Mouse (Mus musculus): ENCODE measurements around the gene Fitm2. TPM values are rescaled to one million over a fixed set of nuclear protein-coding genes. Genes with fewer than 3 reads are reported as not detected.

The Fitm2 gene
- total RNA-seq (2021): 100 to 1,000 TPM; 203 to 216 TPM
- long read RNA-seq, experiment 1, transcript Fitm2-201 (2 exons, 3,967 nt): major isoform, 74 of 179 reads
- long read RNA-seq, experiment 1, partial matches to known transcripts: 9 of 179 reads
- long read RNA-seq, experiment 1, other reads (novel, unspliced or antisense): 96 of 179 reads
- long read RNA-seq, experiment 2, transcript Fitm2-201 (2 exons, 3,967 nt): major isoform, 36 of 114 reads
- long read RNA-seq, experiment 2, partial matches to known transcripts: 1 of 114 reads
- long read RNA-seq, experiment 2, other reads (novel, unspliced or antisense): 77 of 114 reads

- DNase-seq: peak; percentile 94 to 96
Observed at GRCm38 (mm10) chr2:163472466-163472851, at the start of gene Fitm2. Gene Fitm2 (minus strand): TSS chr2:163472629.

- DNase-seq: no peak
Observed at GRCm38 (mm10) chr2:163506300-163507004, 34.0 kb upstream of the Fitm2 start, which contains the start of gene Hnf4a. Gene Hnf4a (plus strand): TSS chr2:163506808.

DNA sequence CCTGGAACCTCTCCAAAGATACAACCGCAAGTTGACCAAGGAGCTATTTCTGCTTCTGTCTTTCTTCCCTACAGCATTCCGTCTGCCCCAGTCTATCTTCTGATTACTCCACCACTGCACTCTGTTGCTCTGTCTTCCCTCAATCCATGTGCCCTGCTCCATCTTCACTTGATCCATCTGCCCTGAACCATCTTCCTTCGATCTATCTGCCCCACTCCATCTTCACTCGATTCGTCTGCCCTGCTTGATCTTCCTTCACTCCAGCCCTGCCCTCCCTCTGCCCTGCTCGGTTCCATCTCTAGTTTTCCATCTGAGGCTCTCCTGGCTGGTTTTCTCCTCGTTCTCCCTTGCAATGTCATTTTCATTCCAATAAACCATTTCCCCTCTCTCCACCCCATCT, 30.8 kb upstream of the Fitm2 start:
- no peak for DNase-seq

- peak; percentile 41 to 42 for DNase-seq
Observed at GRCm38 (mm10) chr2:163502219-163502618, 29.8 kb upstream of the Fitm2 start.

DNA sequence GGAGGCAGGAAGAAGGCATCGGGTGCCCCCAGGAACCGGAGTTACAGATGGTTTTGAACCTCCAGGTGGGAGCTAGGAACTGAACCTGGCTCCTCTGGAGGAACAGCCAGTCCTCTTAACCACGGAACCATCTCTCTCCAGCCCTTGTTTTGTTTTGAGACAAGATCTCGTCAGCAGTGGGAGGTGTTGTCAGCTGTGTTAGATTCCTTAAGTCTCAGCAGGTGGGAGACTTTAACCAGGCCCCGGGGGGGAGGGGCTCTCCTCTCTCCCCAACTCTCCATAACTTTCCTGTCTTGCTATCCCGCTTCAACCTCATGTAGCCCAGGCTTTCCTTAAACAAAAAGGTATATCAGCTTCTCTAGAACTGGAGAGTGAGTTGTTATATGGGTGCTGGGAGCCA, 22.0 kb upstream of the Fitm2 start:
- no peak for DNase-seq

GRCm38 (mm10) chr2:163493976-163494375, 21.5 kb upstream of the Fitm2 start:
- no peak for DNase-seq

DNA sequence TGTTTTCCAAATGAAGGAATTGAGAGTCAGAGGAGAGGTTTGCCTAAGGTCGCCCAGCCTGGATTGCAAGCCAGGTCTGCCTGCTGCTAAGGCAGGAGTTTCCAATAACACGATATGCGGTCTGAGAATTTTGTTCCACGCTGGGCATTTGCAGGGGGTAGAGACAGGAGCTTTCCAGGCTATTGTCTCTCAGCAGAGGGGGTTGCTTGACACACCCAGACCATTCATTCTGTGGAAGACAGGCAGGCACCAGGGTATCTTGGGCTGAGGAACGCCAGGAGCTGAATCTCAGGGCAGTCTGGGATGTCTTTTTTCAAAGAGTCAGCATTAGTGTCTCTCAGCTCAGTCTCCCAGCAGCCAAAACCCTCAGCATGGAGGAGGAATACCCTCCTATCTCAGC, 20.6 kb upstream of the Fitm2 start:
- DNase-seq: no peak

DNA sequence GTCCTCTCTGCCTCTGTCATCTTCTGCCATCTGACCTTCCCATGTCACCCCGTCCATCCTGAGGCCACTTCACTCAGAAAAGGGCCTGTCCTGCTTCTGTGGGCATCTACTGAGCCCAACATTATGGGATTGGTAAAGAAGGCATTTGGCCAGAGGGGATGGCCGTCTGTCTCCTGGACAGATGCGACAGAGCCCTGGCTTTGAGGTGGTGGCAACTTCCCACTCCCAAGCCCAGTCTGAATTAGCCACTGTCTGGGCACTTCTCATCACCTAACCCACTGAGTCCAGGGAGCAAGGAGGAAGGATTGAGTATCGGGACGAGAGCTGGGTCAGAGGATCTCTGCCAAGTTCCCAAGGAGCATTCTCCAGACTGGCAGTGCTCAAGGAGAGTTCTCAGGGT, 19.6 kb upstream of the Fitm2 start, which contains the start of gene R3hdml:
Gene R3hdml, plus strand, starts transcription at position 301 of the 400 bp plus-strand sequence.
- DNase-seq: no peak

GRCm38 (mm10) chr2:163491351-163491750, 18.9 kb upstream of the Fitm2 start:
- no peak for DNase-seq

DNA sequence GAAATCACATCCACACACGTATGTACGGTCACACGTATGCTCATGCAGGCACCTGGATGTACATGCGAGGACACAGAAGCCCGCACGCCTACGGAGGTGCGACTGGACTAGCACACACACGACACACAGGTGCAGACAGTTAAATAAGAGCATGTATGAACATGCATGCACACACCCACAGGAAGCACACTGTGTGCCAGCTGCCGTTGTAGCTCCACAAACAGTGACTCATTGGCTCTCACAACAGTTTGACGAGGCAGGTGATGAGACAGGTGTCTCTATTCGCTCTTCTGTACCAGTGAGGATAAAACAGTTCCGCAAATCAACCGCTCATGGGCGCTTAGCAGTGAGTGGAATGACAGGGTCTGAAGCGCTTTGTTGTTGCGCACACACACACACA, 18.2 kb upstream of the Fitm2 start:
- DNase-seq: no peak

DNA sequence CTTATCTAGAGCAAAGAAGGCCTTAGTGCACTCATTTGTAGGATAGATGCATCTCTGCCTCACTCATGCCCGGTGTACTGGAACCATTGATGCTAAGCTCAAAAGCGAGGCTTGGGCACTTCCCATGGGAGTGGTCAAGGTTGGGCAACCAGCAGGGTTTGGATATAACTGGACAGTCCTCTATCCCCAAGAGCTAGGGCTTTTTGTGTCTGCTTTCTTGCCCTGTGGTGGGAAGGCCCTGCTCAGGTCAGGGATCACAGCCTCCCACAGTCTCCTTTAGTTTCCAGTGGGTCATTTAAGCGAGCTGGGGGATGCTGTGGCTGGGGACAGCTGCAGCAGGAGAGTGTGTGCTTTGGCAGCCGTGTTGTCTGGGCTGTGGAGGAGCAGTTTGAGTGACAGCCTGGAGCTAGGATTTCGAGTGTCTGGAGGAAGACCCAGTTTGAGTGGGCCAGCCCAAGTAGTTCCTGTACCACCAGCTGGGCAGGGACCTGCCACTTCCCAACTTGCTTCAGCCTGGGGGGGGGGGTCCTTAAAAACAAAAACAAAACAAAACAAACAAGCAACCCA, 17.4 kb upstream of the Fitm2 start:
- DNase-seq: no peak

- no peak for DNase-seq
Observed at GRCm38 (mm10) chr2:163487360-163487759, 14.9 kb upstream of the Fitm2 start.

GRCm38 (mm10) chr2:163481539-163482029, 9.2 kb upstream of the Fitm2 start:
- no peak for DNase-seq

DNA sequence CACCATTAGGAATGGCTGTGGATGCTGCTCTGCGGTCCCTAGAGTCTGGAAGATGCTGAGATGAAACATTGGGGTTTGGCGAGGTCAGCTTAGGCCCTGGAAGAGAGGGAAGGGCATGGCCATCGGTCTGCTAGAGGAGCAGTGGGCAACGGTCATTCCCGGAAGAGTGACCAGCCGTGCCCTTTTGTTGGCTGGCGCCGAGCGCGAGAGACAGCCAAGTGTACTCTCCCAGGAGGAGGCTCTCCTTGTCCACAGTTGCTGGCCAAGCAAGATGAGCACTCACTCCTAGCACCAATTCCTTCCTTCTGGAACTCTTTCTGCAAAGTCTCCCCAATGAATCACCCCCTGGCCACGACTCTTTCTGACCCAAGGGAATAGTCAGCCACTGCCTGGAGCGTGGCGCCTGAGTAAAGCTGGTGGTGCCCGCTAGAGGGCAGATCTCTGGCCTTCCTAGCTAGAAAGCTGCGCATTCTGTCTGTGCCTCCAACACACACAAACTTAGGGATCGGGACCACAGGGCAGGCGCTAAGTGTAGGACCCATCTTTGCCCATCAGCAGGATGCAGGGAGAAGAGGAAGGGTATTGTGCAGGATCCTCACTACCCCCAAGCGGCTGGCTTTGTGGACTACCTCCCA, 7.9 kb upstream of the Fitm2 start:
- DNase-seq: no peak

GRCm38 (mm10) chr2:163471710-163472465, 541 bp downstream of the Fitm2 start:
- DNase-seq: peak; percentile 61 to 69

- DNase-seq: peak; percentile 73 to 82
Observed at GRCm38 (mm10) chr2:163471136-163471535, 1.3 kb downstream of the Fitm2 start.

DNA sequence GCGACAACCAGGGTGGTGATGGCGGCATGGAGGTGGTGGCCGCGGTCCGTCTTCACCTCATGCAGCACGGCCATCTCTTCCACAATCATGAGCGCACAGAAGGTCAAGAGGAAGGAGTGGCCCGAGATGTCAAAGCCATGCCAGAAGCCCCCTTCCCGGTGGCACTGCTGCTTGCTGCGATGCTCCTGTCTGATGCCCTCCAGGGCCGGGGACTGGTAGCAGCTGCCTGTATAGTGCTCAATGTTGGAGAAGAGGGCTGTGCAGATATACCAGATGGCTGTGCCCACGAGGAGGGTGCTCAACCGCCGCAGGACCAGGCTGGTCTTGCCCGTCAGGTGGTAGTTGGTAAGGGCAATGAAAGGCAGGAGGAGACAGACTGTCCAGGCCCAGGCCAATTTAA, 2.7 kb downstream of the Fitm2 start:
- peak in 1 of 2 experiments; percentile 31 for DNase-seq

GRCm38 (mm10) chr2:163468866-163469265, 3.6 kb downstream of the Fitm2 start:
- no peak for DNase-seq

- peak in 1 of 2 experiments; percentile 25 for DNase-seq
Observed at GRCm38 (mm10) chr2:163467585-163467984, 4.8 kb downstream of the Fitm2 start.

DNA sequence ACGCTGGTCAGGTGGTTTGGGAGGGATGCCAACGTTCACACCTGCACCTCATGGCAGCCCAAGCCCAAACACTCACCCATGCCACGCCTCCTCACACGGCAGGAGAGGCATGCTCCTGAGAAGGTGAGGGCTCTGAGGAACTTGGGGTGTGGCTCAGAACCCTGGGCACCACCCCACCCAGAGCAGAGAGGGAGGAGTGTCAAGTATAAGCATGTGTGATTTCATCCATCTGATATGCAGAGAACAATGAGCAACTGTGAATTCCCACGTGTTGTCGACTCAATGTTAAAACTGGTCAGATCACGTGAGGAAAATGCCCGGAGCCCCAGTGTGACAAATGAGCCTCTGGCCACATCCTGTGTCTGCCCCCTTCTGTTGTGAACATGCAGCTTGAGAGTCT, 5.7 kb downstream of the Fitm2 start:
- DNase-seq: no peak

- DNase-seq: peak; percentile 45 to 64
Observed at GRCm38 (mm10) chr2:163464562-163464961, 7.9 kb downstream of the Fitm2 start.

DNA sequence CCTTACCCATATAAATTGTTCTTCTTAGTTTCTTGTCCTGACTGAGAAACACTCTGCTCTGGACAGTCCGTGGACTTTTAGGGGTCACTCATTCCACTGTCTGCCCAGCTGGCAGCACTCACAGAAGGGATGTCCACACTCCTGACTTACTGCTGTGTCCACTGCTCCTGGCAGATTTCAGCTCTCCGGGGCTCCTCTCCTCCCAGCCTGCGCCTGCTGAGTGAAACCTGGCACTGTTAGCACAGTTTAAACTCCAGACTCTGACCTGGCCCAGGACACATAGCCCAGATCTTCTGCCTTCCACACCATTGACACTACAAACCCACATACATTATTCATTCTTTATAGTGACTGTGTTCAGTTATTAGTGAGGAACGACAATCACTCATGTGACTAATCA, 8.4 kb downstream of the Fitm2 start:
- DNase-seq: peak in 1 of 2 experiments; percentile 27
